Mouse (Mus musculus) layer of hippocampus, adult 11-12 months (tissue): ENCODE measurements at regions not wholly inside any gene's neighbourhood (a gene's known extent, or its start where the extent isn't known, plus 50 kb on each side); places are given as distances from the start of the nearest gene placed in this dataset.

Experiments used
- DNase-seq: peaks from one replicate; pipeline ENCODE4 v3.0.0; 2022; ENCODE audit warnings: low spot score

- DNase-seq, result peak; percentile 30
Measured at GRCm38 (mm10) chr6:28184781-28185180, 49.8 kb upstream of the Grm8 start.
